Mouse (Mus musculus) cerebellum, adult 2 months (tissue): Measurements from ENCODE around the gene Nrf1. TPM values are rescaled to one million over a fixed set of nuclear protein-coding genes. Genes with fewer than 3 reads are reported as not detected.

Experiments
- DNase-seq, 2 experiments: peaks; one replicate each; pipeline ENCODE4 v3.0.0; 2021
- H3K27ac ChIP-seq: fragments of 200-500 bp; 2 replicates; pipeline ENCODE4 v1.5.1; 2012; ENCODE audit warnings: low read length, control low read depth, inconsistent platforms; ENCODE audit not compliant: insufficient read depth
- H3K27me3 ChIP-seq: fragments of 200-500 bp; 2 replicates; pipeline ENCODE4 v1.6.1; 2012; ENCODE audit warnings: inconsistent platforms, mild to moderate bottlenecking, low read length, moderate library complexity; ENCODE audit not compliant: control insufficient read depth, insufficient read depth
- H3K4me1 ChIP-seq: fragments of 200-500 bp; 2 replicates; pipeline ENCODE4 v1.6.1; 2011; ENCODE audit warnings: low read length; ENCODE audit not compliant: control insufficient read depth, insufficient read depth
- H3K4me3 ChIP-seq: fragments of 200-500 bp; replicated peaks from 2 replicates; pipeline ENCODE3; 2011; ENCODE audit warnings: mild to moderate bottlenecking, low read depth, low read length, control low read depth; ENCODE audit not compliant: insufficient read depth
- CTCF ChIP-seq: fragments of 200-500 bp; IDR thresholded peaks from 2 replicates; pipeline ENCODE4 v1.5.1; 2011; ENCODE audit warnings: low read depth, mild to moderate bottlenecking, control low read depth, low read length, moderate library complexity, borderline replicate concordance; ENCODE audit not compliant: insufficient read depth
- POLR2A ChIP-seq: fragments of 200-500 bp; IDR thresholded peaks from 2 replicates; pipeline ENCODE4 v1.6.1; 2011; ENCODE audit warnings: low read length, control low read depth, borderline replicate concordance; ENCODE audit not compliant: insufficient read depth
- WGBS: fragments of 180-500 bp; shearing (Covaris S2); methylation state at CpG from one replicate; pipeline ENCODE4 v1.1.7; 2018; 5-methylcytosine and 5-hydroxymethylcytosine counted together
- polyA plus RNA-seq: library from polyadenylated mRNA; depleted of rRNA; stranded (reverse); fragments of >200 nt; gene quantifications from 2 replicates; pipeline ENCODE4 v1.2.3, GENCODE M21; 2012

Gene Nrf1
- polyA plus RNA-seq, 1 experiment = 29.6 TPM

GRCm38 (mm10) chr6:30153733-30154415 is 106.1 kb downstream of the Nrf1 start:
- no peaks in the 10 kb centered on the region for H3K27me3 ChIP-seq
- H3K4me1 ChIP-seq = no peaks in the 10 kb centered on the region
- WGBS = 82% methylated on average over 15 of the region's 15 CpGs
- no peak for TF ChIP-seq CTCF
- TF ChIP-seq POLR2A = no peak
- H3K27ac ChIP-seq = no peak overlapping the region
- DNase-seq = no peak
- no peak overlapping the region for H3K4me3 ChIP-seq

GRCm38 (mm10) chr6:30159516-30160045 is 111.8 kb downstream of the Nrf1 start:
- no peak overlapping the region for H3K27ac ChIP-seq
- no peak overlapping the region for H3K4me3 ChIP-seq
- DNase-seq = no peak
- TF ChIP-seq CTCF = no peak
- no peak for TF ChIP-seq POLR2A
- H3K4me1 ChIP-seq = no peaks in the 10 kb centered on the region
- no peaks in the 10 kb centered on the region for H3K27me3 ChIP-seq
- WGBS = 80% methylated on average over 4 of the region's 4 CpGs

- H3K4me1 ChIP-seq = no peaks in the 10 kb centered on the region
- H3K27me3 ChIP-seq = no peaks in the 10 kb centered on the region
- no peak for DNase-seq
- H3K27ac ChIP-seq = no peak overlapping the region
- TF ChIP-seq POLR2A (no peak), CTCF (no peak)
- H3K4me3 ChIP-seq = no peak overlapping the region
- 96% methylated on average over 4 of the region's 4 CpGs for WGBS
Observed at GRCm38 (mm10) chr6:30160408-30160807, 112.6 kb downstream of the Nrf1 start.

GRCm38 (mm10) chr6:30161618-30162017 is 113.8 kb downstream of the Nrf1 start:
- no peaks in the 10 kb centered on the region for H3K4me1 ChIP-seq
- H3K27me3 ChIP-seq = no peaks in the 10 kb centered on the region
- no peak overlapping the region for H3K27ac ChIP-seq
- 54% methylated on average over 2 of the region's 2 CpGs for WGBS
- no peak for TF ChIP-seq CTCF
- no peak for TF ChIP-seq POLR2A
- no peak for DNase-seq
- H3K4me3 ChIP-seq = no peak overlapping the region

- H3K4me3 ChIP-seq = no peak overlapping the region
- H3K4me1 ChIP-seq = no peaks in the 10 kb centered on the region
- no peak for DNase-seq
- H3K27ac ChIP-seq = no peak overlapping the region
- WGBS = 71% methylated on average over 7 of the region's 7 CpGs
- H3K27me3 ChIP-seq = no peaks in the 10 kb centered on the region
- TF ChIP-seq POLR2A (no peak), CTCF (no peak)
Observed at GRCm38 (mm10) chr6:30162091-30162490, 114.3 kb downstream of the Nrf1 start.

GRCm38 (mm10) chr6:30166349-30166748 is 118.6 kb downstream of the Nrf1 start:
- DNase-seq = no peak
- WGBS = 62% methylated on average over 3 of the region's 3 CpGs
- TF ChIP-seq CTCF (no peak), POLR2A (no peak)
- H3K27ac ChIP-seq = no peak overlapping the region
- H3K27me3 ChIP-seq = no peaks in the 10 kb centered on the region
- H3K4me1 ChIP-seq = peaks cover 12% of the 10 kb centered on the region
- no peak overlapping the region for H3K4me3 ChIP-seq

- DNase-seq = no peak
- TF ChIP-seq POLR2A (no peak), CTCF (no peak)
- Histone ChIP-seq H3K27me3 (peaks cover 2% of the 10 kb centered on the region; the same call in 1 of the 2 replicates), H3K4me1 (peaks cover 12% of the 10 kb centered on the region), H3K4me3 (no peak overlapping the region), H3K27ac (no peak overlapping the region)
- WGBS = 67% methylated on average over 11 of the region's 11 CpGs
Observed at GRCm38 (mm10) chr6:30167192-30167591, 119.4 kb downstream of the Nrf1 start.

GRCm38 (mm10) chr6:30168275-30168674 is 120.5 kb downstream of the Nrf1 start:
- no peak for DNase-seq
- WGBS = 83% methylated on average over 3 of the region's 3 CpGs
- H3K4me3 ChIP-seq = no peak overlapping the region
- no peak for TF ChIP-seq POLR2A
- TF ChIP-seq CTCF = no peak
- peaks cover 12% of the 10 kb centered on the region for H3K4me1 ChIP-seq
- H3K27me3 ChIP-seq = peaks cover 5% of the 10 kb centered on the region; the same call in 1 of the 2 replicates
- H3K27ac ChIP-seq = no peak overlapping the region
